32 mouse cellular contexts compared by ENCODE assay signal in the genomic region with DNA sequence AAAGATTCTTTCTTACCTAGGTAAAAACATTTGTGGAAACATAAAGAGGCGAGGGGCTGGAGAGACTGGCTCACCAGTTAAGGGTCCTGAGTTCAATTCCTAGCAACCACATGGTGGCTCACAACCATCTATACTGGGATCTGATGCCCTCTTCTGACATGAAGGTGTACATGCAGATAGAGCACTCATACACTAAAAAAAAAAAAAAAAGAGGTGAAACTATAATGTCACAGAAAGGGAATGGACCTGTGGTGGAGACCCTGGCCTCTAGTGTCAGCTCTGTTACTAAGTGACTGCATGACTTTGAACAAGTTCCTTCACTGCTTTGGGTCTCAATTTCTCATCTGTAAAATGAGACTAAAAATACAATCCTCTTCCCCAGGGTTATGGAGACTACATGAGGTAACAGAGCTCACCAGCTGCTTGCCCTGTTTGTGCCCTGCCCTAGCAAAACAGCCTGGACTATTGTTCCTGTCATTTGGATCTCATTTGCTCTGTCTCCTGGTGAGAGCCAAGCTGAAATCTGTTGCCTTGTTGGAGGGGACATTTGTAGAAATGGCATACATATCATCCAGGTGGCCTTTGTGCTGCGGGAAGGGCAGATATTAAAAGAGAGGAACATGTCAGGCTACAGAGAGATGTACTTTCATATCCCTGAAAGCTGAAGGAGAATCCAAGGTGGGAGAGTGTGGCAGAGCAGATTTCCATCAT. TPM values are rescaled to one million over a fixed set of nuclear protein-coding genes. Genes with fewer than 3 reads are reported as not detected.
A peak's percentile ranks its signal among the peaks of the same experiment; 100 is the strongest.
DNase-seq lines count a peak whose midpoint lies in the region; ATAC-seq and TF ChIP-seq lines count a peak whose summit lies in the region.
"Had no signal": no experiment of that assay in that cellular context is flagged by ENCODE, and none has a peak within 500 bp of the region (broad histone marks: within the 10 kb centered on the region; RNA-seq: fewer than 3 reads in every experiment).

No protein-coding gene starts in this region.

- H3K4me1 ChIP-seq in forebrain, embryonic 12.5 days, result peaks cover 9% of the 10 kb centered on the region
- peaks cover 8% of the 10 kb centered on the region for H3K4me1 ChIP-seq in forebrain, embryonic 16.5 days (replicated peaks; ENCODE audit: control insufficient read depth, insufficient read depth, low read length)
- H3K4me1 ChIP-seq in lung, postnatal 0 days (ENCODE audit: insufficient read depth, low read depth, low read length), result no peaks in the 10 kb centered on the region

- H3K27ac ChIP-seq in forebrain, embryonic 12.5 days, result 0 out of 2 replicates have a peak overlapping the region, but pooled peaks have one; percentile 25
- no peak overlapping the region for H3K27ac ChIP-seq in forebrain, embryonic 16.5 days (ENCODE audit: low read length)
- no peak overlapping the region for H3K27ac ChIP-seq in lung, postnatal 0 days (ENCODE audit: low read length)
- H3K27ac ChIP-seq: embryonic facial prominence, embryonic 12.5 days; forebrain, embryonic 15.5 days; heart, embryonic 10.5 days; limb, embryonic 15.5 days; liver, embryonic 15.5 days; midbrain, embryonic 15.5 days; stomach, embryonic 15.5 days had no signal

- TF ChIP-seq CTCF in lung, postnatal 0 days (IDR thresholded peaks at IDR 0.05), result 0 out of 2 replicates have a peak, but pooled peaks have one; percentile 9

- no peak for TF ChIP-seq EP300 in lung, postnatal 0 days (IDR thresholded peaks at IDR 0.05)

- DNase-seq in lung, postnatal 0 days (ENCODE audit: low spot score), result no peak
- DNase-seq in lung, postnatal 36 days, result no peak
- peak; percentile 66 for DNase-seq in cerebellum, adult 8-10 months
- DNase-seq in thymus, postnatal 4 days, result no peak
- no peak for DNase-seq in adrenal gland, postnatal 25 days
- DNase-seq in retina, embryonic 14.5 days (ENCODE audit: low spot score), result no peak
- DNase-seq: adrenal gland, postnatal 14 days; gastrocnemius, postnatal 36 days; layer of hippocampus, postnatal 36 days; lung, postnatal 14 days; thymus, adult 18-20 months had no signal

- WGBS in forebrain, embryonic 12.5 days, result 90% methylated on average over 2 of the region's 2 CpGs
- 91% methylated on average over 2 of the region's 2 CpGs for WGBS in forebrain, embryonic 16.5 days
- WGBS in lung, postnatal 0 days, result 85% methylated on average over 2 of the region's 2 CpGs

- H3K36me3 ChIP-seq in forebrain, embryonic 12.5 days (replicated peaks), result no peaks in the 10 kb centered on the region
- H3K36me3 ChIP-seq in forebrain, embryonic 16.5 days (ENCODE audit: control insufficient read depth, insufficient read depth), result no peaks in the 10 kb centered on the region
- H3K36me3 ChIP-seq in lung, postnatal 0 days (ENCODE audit: insufficient read depth, low read length), result no peaks in the 10 kb centered on the region
- H3K36me3 ChIP-seq: embryonic facial prominence, embryonic 12.5 days; forebrain, embryonic 15.5 days; heart, embryonic 10.5 days; limb, embryonic 15.5 days; liver, embryonic 15.5 days; midbrain, embryonic 15.5 days; stomach, embryonic 15.5 days had no signal

- no peaks in the 10 kb centered on the region for H3K9me3 ChIP-seq in forebrain, embryonic 12.5 days
- H3K9me3 ChIP-seq in forebrain, embryonic 16.5 days (ENCODE audit: control insufficient read depth, low read length), result no peaks in the 10 kb centered on the region
- no peaks in the 10 kb centered on the region for H3K9me3 ChIP-seq in lung, postnatal 0 days (ENCODE audit: low read length)
- H3K9me3 ChIP-seq: embryonic facial prominence, embryonic 12.5 days; forebrain, embryonic 15.5 days; heart, embryonic 10.5 days; limb, embryonic 15.5 days; liver, embryonic 15.5 days; midbrain, embryonic 15.5 days; stomach, embryonic 15.5 days had no signal

- no peak overlapping the region for H3K4me2 ChIP-seq in forebrain, embryonic 12.5 days
- no peak overlapping the region for H3K4me2 ChIP-seq in forebrain, embryonic 16.5 days (ENCODE audit: low read length)
- H3K4me2 ChIP-seq in lung, postnatal 0 days (replicated peaks; ENCODE audit: low read depth, low read length), result no peak overlapping the region
- H3K4me2 ChIP-seq: embryonic facial prominence, embryonic 12.5 days; forebrain, embryonic 15.5 days; limb, embryonic 15.5 days; liver, embryonic 15.5 days; midbrain, embryonic 15.5 days; stomach, embryonic 15.5 days had no signal

- no peak for ATAC-seq in forebrain, embryonic 12.5 days (ENCODE audit: low FRiP score)
- no peak for ATAC-seq in forebrain, embryonic 16.5 days
- ATAC-seq in lung, postnatal 0 days, result no peak
- ATAC-seq: activated CD4-positive, CD25-positive, alpha-beta regulatory T cell, adult 4 months; CD4-positive, CD25-positive, alpha-beta regulatory T cell, adult 4 months; forebrain, embryonic 15.5 days; hindbrain, embryonic 16.5 days; intestine, embryonic 16.5 days; midbrain, embryonic 15.5 days had no signal

- H3K27me3 ChIP-seq in forebrain, embryonic 12.5 days, result no peaks in the 10 kb centered on the region
- H3K27me3 ChIP-seq in forebrain, embryonic 16.5 days (replicated peaks; ENCODE audit: control insufficient read depth, insufficient read depth, low read length), result no peaks in the 10 kb centered on the region
- no peaks in the 10 kb centered on the region for H3K27me3 ChIP-seq in lung, postnatal 0 days (replicated peaks; ENCODE audit: insufficient read depth, low read length)
- H3K27me3 ChIP-seq: embryonic facial prominence, embryonic 12.5 days; forebrain, embryonic 15.5 days; limb, embryonic 15.5 days; midbrain, embryonic 15.5 days; stomach, embryonic 15.5 days had no signal

- H3K4me3 ChIP-seq in forebrain, embryonic 12.5 days (replicated peaks), result no peak overlapping the region
- no peak overlapping the region for H3K4me3 ChIP-seq in forebrain, embryonic 16.5 days (replicated peaks; ENCODE audit: low read length)
- H3K4me3 ChIP-seq in lung, postnatal 0 days (ENCODE audit: low read depth, low read length), result no peak overlapping the region
- H3K4me3 ChIP-seq: embryonic facial prominence, embryonic 12.5 days; forebrain, embryonic 15.5 days; heart, embryonic 10.5 days; limb, embryonic 15.5 days; liver, embryonic 15.5 days; megakaryocyte, embryonic 14.5 days; midbrain, embryonic 15.5 days; myocyte; stomach, embryonic 15.5 days had no signal

- no peak overlapping the region for H3K9ac ChIP-seq in forebrain, embryonic 12.5 days
- H3K9ac ChIP-seq in forebrain, embryonic 16.5 days (replicated peaks; ENCODE audit: low read depth, low read length), result no peak overlapping the region
- no peak overlapping the region for H3K9ac ChIP-seq in lung, postnatal 0 days (replicated peaks; ENCODE audit: low read depth)
- H3K9ac ChIP-seq: embryonic facial prominence, embryonic 12.5 days; forebrain, embryonic 15.5 days; limb, embryonic 15.5 days; liver, embryonic 15.5 days; midbrain, embryonic 15.5 days; stomach, embryonic 15.5 days had no signal

RNA-seq across cellular contexts. Expression of a gene that starts 5.4 kb away (rescaled TPM):
- polyA plus RNA-seq in forebrain, embryonic 12.5 days (2016; fragmentation: Nextera tagmentation; extraction: Ambion mirVana), result 93.5 and 100 TPM in 2 replicates
- 83.3 and 86.9 TPM in 2 replicates for polyA plus RNA-seq in forebrain, embryonic 16.5 days (2015; fragmentation: Nextera tagmentation; extraction: Ambion mirVana)
- 10.0 and 11.7 TPM in 2 replicates for polyA plus RNA-seq in lung, postnatal 0 days (2015; fragmentation: Nextera tagmentation; extraction: Ambion mirVana)
- total RNA-seq in adrenal gland, postnatal 25 days (2021), result 16.8 and 17.7 TPM in 2 replicates

RNA-seq across cellular contexts. Expression of a gene that starts 42.9 kb away (rescaled TPM):
- polyA plus RNA-seq in forebrain, embryonic 12.5 days (2016; fragmentation: Nextera tagmentation; extraction: Ambion mirVana), result not detected in 2 replicates
- not detected in 2 replicates for polyA plus RNA-seq in forebrain, embryonic 16.5 days (2015; fragmentation: Nextera tagmentation; extraction: Ambion mirVana)
- polyA plus RNA-seq in lung, postnatal 0 days (2015; fragmentation: Nextera tagmentation; extraction: Ambion mirVana), result not detected in 2 replicates
- total RNA-seq in adrenal gland, postnatal 25 days (2021), result not detected in 2 replicates
- total RNA-seq: adrenal gland, postnatal 14 days; hematopoietic stem cell, adult 5-6 weeks had no signal
- polyA plus RNA-seq: activated CD4-positive, CD25-positive, alpha-beta regulatory T cell, adult 4 months; CD4-positive, CD25-positive, alpha-beta regulatory T cell, adult 4 months; embryonic facial prominence, embryonic 12.5 days; forebrain, embryonic 15.5 days; heart, embryonic 10.5 days; hindbrain, embryonic 16.5 days; intestine, embryonic 16.5 days; kidney, embryonic 16.5 days; limb, embryonic 15.5 days; liver, embryonic 15.5 days; midbrain, embryonic 15.5 days; myocyte; neural tube, embryonic 14.5 days; spleen, adult 2 months; stomach, embryonic 15.5 days; urinary bladder, adult 2 months had no signal

RNA-seq across cellular contexts. Expression of a gene that starts 42.9 kb away (rescaled TPM):
- not detected in 2 replicates for polyA plus RNA-seq in forebrain, embryonic 12.5 days (2016; fragmentation: Nextera tagmentation; extraction: Ambion mirVana)
- not detected in 2 replicates for polyA plus RNA-seq in forebrain, embryonic 16.5 days (2015; fragmentation: Nextera tagmentation; extraction: Ambion mirVana)
- polyA plus RNA-seq in lung, postnatal 0 days (2015; fragmentation: Nextera tagmentation; extraction: Ambion mirVana), result not detected in 2 replicates
- not detected in 2 replicates for total RNA-seq in adrenal gland, postnatal 25 days (2021)
- total RNA-seq: adrenal gland, postnatal 14 days; gastrocnemius, postnatal 36 days; hematopoietic stem cell, adult 5-6 weeks; layer of hippocampus, postnatal 36 days; left cerebral cortex, postnatal 36 days had no signal
- polyA plus RNA-seq: activated CD4-positive, CD25-positive, alpha-beta regulatory T cell, adult 4 months; CD4-positive, CD25-positive, alpha-beta regulatory T cell, adult 4 months; embryonic facial prominence, embryonic 12.5 days; forebrain, embryonic 15.5 days; heart, embryonic 10.5 days; hindbrain, embryonic 16.5 days; intestine, embryonic 16.5 days; kidney, embryonic 16.5 days; limb, embryonic 15.5 days; liver, embryonic 15.5 days; midbrain, embryonic 15.5 days; myocyte; neural tube, embryonic 14.5 days; spleen, adult 2 months; stomach, embryonic 15.5 days; urinary bladder, adult 2 months had no signal

RNA-seq across cellular contexts. Expression of a gene that starts 48.6 kb away (rescaled TPM):
- polyA plus RNA-seq in forebrain, embryonic 12.5 days (2016; fragmentation: Nextera tagmentation; extraction: Ambion mirVana), result 0.22 TPM in 1 of 2 replicates, not detected in the other
- polyA plus RNA-seq in forebrain, embryonic 16.5 days (2015; fragmentation: Nextera tagmentation; extraction: Ambion mirVana), result 0.10 and 0.19 TPM in 2 replicates
- polyA plus RNA-seq in lung, postnatal 0 days (2015; fragmentation: Nextera tagmentation; extraction: Ambion mirVana), result 118 and 131 TPM in 2 replicates
- total RNA-seq in adrenal gland, postnatal 25 days (2021), result not detected in 2 replicates
- total RNA-seq: adrenal gland, postnatal 14 days; gastrocnemius, postnatal 36 days; hematopoietic stem cell, adult 5-6 weeks; layer of hippocampus, postnatal 36 days had no signal
- polyA plus RNA-seq: activated CD4-positive, CD25-positive, alpha-beta regulatory T cell, adult 4 months; liver, embryonic 15.5 days; spleen, adult 2 months had no signal
